Mouse (Mus musculus) thymus, adult 2 months (tissue): ENCODE data around the gene Kdelr1.

ENCODE experiments used
- CTCF ChIP-seq: fragments of 200-500 bp; IDR thresholded peaks from 2 replicates; pipeline ENCODE4 v1.5.1; 2012; ENCODE audit warnings: mild to moderate bottlenecking, control low read depth, low read length, moderate library complexity, borderline replicate concordance; ENCODE audit not compliant: control insufficient read depth, poor library complexity, insufficient read depth; ENCODE audit errors: extremely low read depth
- POLR2A ChIP-seq: fragments of 200-500 bp; IDR thresholded peaks from 2 replicates; pipeline ENCODE4 v1.6.1; 2012; ENCODE audit warnings: mild to moderate bottlenecking, low read length, control low read depth, moderate library complexity; ENCODE audit not compliant: control insufficient read depth, poor library complexity, insufficient read depth; ENCODE audit errors: extremely low read depth

DNA sequence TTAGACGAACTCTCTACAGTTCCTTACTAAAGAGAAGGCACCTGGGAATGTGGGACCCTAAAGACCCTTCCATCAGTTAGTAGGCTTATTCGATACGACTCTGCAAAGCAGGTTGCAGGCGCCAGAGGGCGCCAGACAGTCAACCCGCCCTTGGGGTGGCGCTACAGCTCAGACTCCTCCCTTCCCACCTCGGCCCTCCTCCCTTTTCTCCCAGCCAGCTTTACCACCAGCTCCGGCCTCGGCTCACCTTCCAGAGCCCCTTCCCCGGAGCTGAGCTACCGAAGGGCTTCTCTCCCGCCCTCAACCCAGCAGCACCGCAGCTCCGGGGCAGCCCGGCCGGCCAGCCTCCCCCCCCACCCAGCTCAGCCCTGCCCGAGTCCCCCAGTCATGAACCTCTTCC lies at the start of gene Kdelr1:
- TF ChIP-seq POLR2A (0 out of 2 replicates have a peak, but pooled peaks have one; percentile 31), CTCF (peak; percentile 87)
